Comparison of ENCODE assay signal across 21 mouse cellular contexts in genomic region chr7:24196961-24197360, GRCm38 (mm10). TPM values are rescaled to one million over a fixed set of nuclear protein-coding genes. Genes with fewer than 3 reads are reported as not detected.
DNase-seq lines count a peak whose midpoint lies in the region; TF ChIP-seq lines count a peak whose summit lies in the region.
"Had no signal": no experiment of that assay in that cellular context is flagged by ENCODE, and none has a peak within 500 bp of the region (broad histone marks: within the 10 kb centered on the region; RNA-seq: fewer than 3 reads in every experiment).

No protein-coding gene starts in this region.

- H3K9ac ChIP-seq in heart, adult 2 months (ENCODE audit: low read depth, low read length): no peak overlapping the region
- H3K9ac ChIP-seq: embryonic facial prominence, embryonic 12.5 days; forebrain, embryonic 13.5 days; forebrain, embryonic 15.5 days; forebrain, postnatal 0 days had no signal

- 98% methylated on average over 4 of the region's 4 CpGs for WGBS in heart, adult 2 months

- H3K4me3 ChIP-seq in heart, adult 2 months: no peak overlapping the region
- H3K4me3 ChIP-seq: embryonic facial prominence, embryonic 10.5 days; embryonic facial prominence, embryonic 12.5 days; forebrain, embryonic 13.5 days; forebrain, embryonic 15.5 days had no signal

- no peak for TF ChIP-seq POLR2A in heart, adult 2 months (IDR thresholded peaks at IDR 0.05; ENCODE audit: insufficient read depth, low read depth, low read length)

- intact Hi-C loops in heart, adult 2 months (cut with DNase I): no loop called here

- no peaks in the 10 kb centered on the region for H3K79me2 ChIP-seq in heart, adult 2 months (replicated peaks; ENCODE audit: control insufficient read depth, insufficient read depth, low read length)

- TF ChIP-seq EP300 in heart, adult 2 months (IDR thresholded peaks at IDR 0.05; ENCODE audit: insufficient read depth, low read depth, low read length): no peak

- no peaks in the 10 kb centered on the region for H3K4me1 ChIP-seq in heart, adult 2 months (ENCODE audit: control insufficient read depth, insufficient read depth, low read length)
- H3K4me1 ChIP-seq: embryonic facial prominence, embryonic 10.5 days; embryonic facial prominence, embryonic 12.5 days; forebrain, embryonic 13.5 days; forebrain, embryonic 15.5 days had no signal

- no peaks in the 10 kb centered on the region; the same call in 1 of the 2 replicates for H3K36me3 ChIP-seq in heart, adult 2 months (ENCODE audit: control insufficient read depth, insufficient read depth, low read length)
- H3K36me3 ChIP-seq: G1E had no signal

- peak; percentile 15 for DNase-seq in heart, adult 11 months
- DNase-seq in heart, adult 2 months: no peak
- DNase-seq in R1 (ENCODE audit: low read depth, low spot score): peak; percentile 71
- DNase-seq in brain, adult 2 months (ENCODE audit: low read depth, low spot score): peak; percentile 1
- DNase-seq in kidney, postnatal 4 days: no peak
- no peak for DNase-seq in right cerebral cortex, adult 18-20 months
- DNase-seq: adrenal gland, postnatal 14 days; adrenal gland, postnatal 36 days; cerebellum, adult 11 months; cerebellum, adult 18-20 months; cerebellum, adult 8-10 months; cerebellum, adult 9-11 months; cerebellum, postnatal 25 days; forebrain, postnatal 0 days had no signal

- H3K27me3 ChIP-seq in heart, adult 2 months (ENCODE audit: control insufficient read depth, insufficient read depth, low read length): no peaks in the 10 kb centered on the region
- H3K27me3 ChIP-seq: embryonic facial prominence, embryonic 12.5 days; forebrain, embryonic 13.5 days; forebrain, embryonic 15.5 days; Patski had no signal

- H3K27ac ChIP-seq in heart, adult 2 months: no peak overlapping the region
- H3K27ac ChIP-seq: embryonic facial prominence, embryonic 10.5 days; embryonic facial prominence, embryonic 12.5 days; forebrain, embryonic 13.5 days; forebrain, embryonic 15.5 days had no signal

- TF ChIP-seq CTCF in heart, adult 2 months (IDR thresholded peaks at IDR 0.05): no peak

RNA-seq across cellular contexts. Expression of gene Zfp111, which starts 14.3 kb away (rescaled TPM):
- 1 to 10 TPM; 3.2 to 3.6 TPM for total RNA-seq in heart, adult 2 months (2021)
- polyA plus RNA-seq in heart, adult 2 months (2012; rRNA removed): 1.1 and 1.6 TPM in 2 replicates

RNA-seq across cellular contexts. Expression of gene Zfp114, which starts 22.1 kb away (rescaled TPM):
- total RNA-seq in heart, adult 2 months (2021): under 1 TPM; 0.16 TPM
- polyA plus RNA-seq in heart, adult 2 months (2012; rRNA removed): 0.06 and 0.10 TPM in 2 replicates
- polyA plus RNA-seq: C2C12, G1E had no signal

RNA-seq across cellular contexts. Expression of gene Zfp109, which starts 40.4 kb away (rescaled TPM):
- 1 to 10 TPM; 1.8 to 2.1 TPM for total RNA-seq in heart, adult 2 months (2021)
- polyA plus RNA-seq in heart, adult 2 months (2012; rRNA removed): 0.80 and 1.5 TPM in 2 replicates

RNA-seq across cellular contexts. Expression of gene Zfp108, which starts 57.6 kb away (rescaled TPM):
- 1 to 10 TPM; 1.4 to 1.8 TPM for total RNA-seq in heart, adult 2 months (2021)
- polyA plus RNA-seq in heart, adult 2 months (2012; rRNA removed): 0.70 and 1.4 TPM in 2 replicates
- polyA plus RNA-seq: G1E had no signal

Comparison
In these comparisons a context has a peak if more than half of its experiments do, and no peak if none do; other contexts are left out.
1. DNase-seq: peak in heart, adult 11 months (single experiment), R1 (single experiment) and brain, adult 2 months (single experiment); none in heart, adult 2 months (0 of 2), kidney, postnatal 4 days (0 of 2) and right cerebral cortex, adult 18-20 months (single experiment).